Mouse (Mus musculus): ENCODE data around the gene Adcy9. TPM values are rescaled to one million over a fixed set of nuclear protein-coding genes. Genes with fewer than 3 reads are reported as not detected.

The Adcy9 gene
- polyA plus RNA-seq, 1 experiment from 2014 or later = 1.5 TPM

GRCm38 (mm10) chr16:4413301-4413700, 7.0 kb downstream of the Adcy9 start:
- H3K27ac ChIP-seq (ENCODE audit: low read length) = no peak overlapping the region
- H3K4me3 ChIP-seq (replicated peaks; ENCODE audit: low read length) = no peak overlapping the region
- H3K9ac ChIP-seq (ENCODE audit: low read length) = no peak overlapping the region
- H3K36me3 ChIP-seq (ENCODE audit: control insufficient read depth, insufficient read depth, low read length) = no peaks in the 10 kb centered on the region
- no peak for ATAC-seq (ENCODE audit: insufficient read depth, low FRiP score)
- H3K4me2 ChIP-seq (ENCODE audit: low read depth, low read length) = no peak overlapping the region
- 0 out of 2 replicates have a peak, but pooled peaks cover 6% of the 10 kb centered on the region for H3K4me1 ChIP-seq (ENCODE audit: control insufficient read depth, insufficient read depth, low read length)
- no peaks in the 10 kb centered on the region for H3K27me3 ChIP-seq (ENCODE audit: control insufficient read depth, insufficient read depth, low read length)
- 46% methylated on average over 14 of the region's 14 CpGs for WGBS
- H3K9me3 ChIP-seq (replicated peaks; ENCODE audit: control insufficient read depth, low read length) = no peaks in the 10 kb centered on the region

GRCm38 (mm10) chr16:4412298-4412697, 8.0 kb downstream of the Adcy9 start:
- no peaks in the 10 kb centered on the region for H3K27me3 ChIP-seq (ENCODE audit: control insufficient read depth, insufficient read depth, low read length)
- no peaks in the 10 kb centered on the region for H3K36me3 ChIP-seq (ENCODE audit: control insufficient read depth, insufficient read depth, low read length)
- 78% methylated on average over 4 of the region's 4 CpGs for WGBS
- H3K4me1 ChIP-seq (ENCODE audit: control insufficient read depth, insufficient read depth, low read length) = peaks cover 8% of the 10 kb centered on the region; the same call in 1 of the 2 replicates
- H3K9me3 ChIP-seq (replicated peaks; ENCODE audit: control insufficient read depth, low read length) = no peaks in the 10 kb centered on the region
- H3K4me3 ChIP-seq (replicated peaks; ENCODE audit: low read length) = no peak overlapping the region
- H3K9ac ChIP-seq (ENCODE audit: low read length) = no peak overlapping the region
- H3K27ac ChIP-seq (ENCODE audit: low read length) = no peak overlapping the region
- H3K4me2 ChIP-seq (ENCODE audit: low read depth, low read length) = no peak overlapping the region
- ATAC-seq (ENCODE audit: insufficient read depth, low FRiP score) = no peak

- no peaks in the 10 kb centered on the region for H3K36me3 ChIP-seq (ENCODE audit: control insufficient read depth, insufficient read depth, low read length)
- 69% methylated on average over 2 of the region's 2 CpGs for WGBS
- ATAC-seq (ENCODE audit: insufficient read depth, low FRiP score) = no peak
- H3K4me1 ChIP-seq (ENCODE audit: control insufficient read depth, insufficient read depth, low read length) = peaks cover 11% of the 10 kb centered on the region
- H3K9ac ChIP-seq (ENCODE audit: low read length) = no peak overlapping the region
- H3K4me2 ChIP-seq (ENCODE audit: low read depth, low read length) = no peak overlapping the region
- no peak overlapping the region for H3K27ac ChIP-seq (ENCODE audit: low read length)
- no peaks in the 10 kb centered on the region for H3K9me3 ChIP-seq (replicated peaks; ENCODE audit: control insufficient read depth, low read length)
- H3K27me3 ChIP-seq (ENCODE audit: control insufficient read depth, insufficient read depth, low read length) = no peaks in the 10 kb centered on the region
- no peak overlapping the region for H3K4me3 ChIP-seq (replicated peaks; ENCODE audit: low read length)
Observed at GRCm38 (mm10) chr16:4411296-4411695, 9.0 kb downstream of the Adcy9 start.

GRCm38 (mm10) chr16:4407536-4407935, 12.8 kb downstream of the Adcy9 start:
- Histone ChIP-seq H3K36me3 (ENCODE audit: control insufficient read depth, insufficient read depth, low read length) (no peaks in the 10 kb centered on the region), H3K4me1 (ENCODE audit: control insufficient read depth, insufficient read depth, low read length) (peaks cover 18% of the 10 kb centered on the region), H3K9me3 (replicated peaks; ENCODE audit: control insufficient read depth, low read length) (no peaks in the 10 kb centered on the region), H3K4me2 (ENCODE audit: low read depth, low read length) (no peak overlapping the region), H3K27ac (ENCODE audit: low read length) (no peak overlapping the region), H3K4me3 (replicated peaks; ENCODE audit: low read length) (no peak overlapping the region), H3K27me3 (ENCODE audit: control insufficient read depth, insufficient read depth, low read length) (no peaks in the 10 kb centered on the region), H3K9ac (ENCODE audit: low read length) (no peak overlapping the region)
- 59% methylated on average over 2 of the region's 2 CpGs for WGBS
- no peak for ATAC-seq (ENCODE audit: insufficient read depth, low FRiP score)

- Histone ChIP-seq H3K27ac (ENCODE audit: low read length) (no peak overlapping the region), H3K4me2 (ENCODE audit: low read depth, low read length) (no peak overlapping the region), H3K9ac (ENCODE audit: low read length) (no peak overlapping the region), H3K27me3 (ENCODE audit: control insufficient read depth, insufficient read depth, low read length) (no peaks in the 10 kb centered on the region), H3K9me3 (replicated peaks; ENCODE audit: control insufficient read depth, low read length) (no peaks in the 10 kb centered on the region), H3K4me1 (ENCODE audit: control insufficient read depth, insufficient read depth, low read length) (peaks cover 18% of the 10 kb centered on the region), H3K36me3 (ENCODE audit: control insufficient read depth, insufficient read depth, low read length) (no peaks in the 10 kb centered on the region), H3K4me3 (replicated peaks; ENCODE audit: low read length) (no peak overlapping the region)
- ATAC-seq (ENCODE audit: insufficient read depth, low FRiP score) = no peak
- 33% methylated on average over 4 of the region's 4 CpGs for WGBS
Observed at GRCm38 (mm10) chr16:4406706-4407105, 13.6 kb downstream of the Adcy9 start.

- Histone ChIP-seq H3K36me3 (ENCODE audit: control insufficient read depth, insufficient read depth, low read length) (no peaks in the 10 kb centered on the region), H3K9ac (ENCODE audit: low read length) (no peak overlapping the region), H3K9me3 (replicated peaks; ENCODE audit: control insufficient read depth, low read length) (no peaks in the 10 kb centered on the region), H3K27ac (ENCODE audit: low read length) (no peak overlapping the region), H3K4me1 (ENCODE audit: control insufficient read depth, insufficient read depth, low read length) (peaks cover 18% of the 10 kb centered on the region), H3K4me3 (replicated peaks; ENCODE audit: low read length) (no peak overlapping the region), H3K4me2 (ENCODE audit: low read depth, low read length) (no peak overlapping the region), H3K27me3 (ENCODE audit: control insufficient read depth, insufficient read depth, low read length) (no peaks in the 10 kb centered on the region)
- no peak for ATAC-seq (ENCODE audit: insufficient read depth, low FRiP score)
- 83% methylated on average over 6 of the region's 6 CpGs for WGBS
Observed at GRCm38 (mm10) chr16:4406047-4406586, 14.2 kb downstream of the Adcy9 start.

GRCm38 (mm10) chr16:4404933-4405761, 15.2 kb downstream of the Adcy9 start:
- H3K4me1 ChIP-seq (ENCODE audit: control insufficient read depth, insufficient read depth, low read length) = peaks cover 18% of the 10 kb centered on the region
- H3K4me3 ChIP-seq (replicated peaks; ENCODE audit: low read length) = no peak overlapping the region
- no peak overlapping the region for H3K9ac ChIP-seq (ENCODE audit: low read length)
- H3K36me3 ChIP-seq (ENCODE audit: control insufficient read depth, insufficient read depth, low read length) = no peaks in the 10 kb centered on the region
- H3K27me3 ChIP-seq (ENCODE audit: control insufficient read depth, insufficient read depth, low read length) = no peaks in the 10 kb centered on the region
- no peak overlapping the region for H3K4me2 ChIP-seq (ENCODE audit: low read depth, low read length)
- H3K27ac ChIP-seq (ENCODE audit: low read length) = peak overlapping the region; percentile 35; the same call in 1 of the 2 replicates
- H3K9me3 ChIP-seq (replicated peaks; ENCODE audit: control insufficient read depth, low read length) = no peaks in the 10 kb centered on the region
- WGBS = 49% methylated on average over 8 of the region's 8 CpGs
- no peak for ATAC-seq (ENCODE audit: insufficient read depth, low FRiP score)

GRCm38 (mm10) chr16:4401109-4401508, 19.2 kb downstream of the Adcy9 start:
- Histone ChIP-seq H3K9ac (ENCODE audit: low read length) (no peak overlapping the region), H3K36me3 (ENCODE audit: control insufficient read depth, insufficient read depth, low read length) (no peaks in the 10 kb centered on the region), H3K27ac (ENCODE audit: low read length) (no peak overlapping the region), H3K9me3 (replicated peaks; ENCODE audit: control insufficient read depth, low read length) (no peaks in the 10 kb centered on the region), H3K4me2 (ENCODE audit: low read depth, low read length) (no peak overlapping the region), H3K4me1 (ENCODE audit: control insufficient read depth, insufficient read depth, low read length) (peaks cover 10% of the 10 kb centered on the region), H3K4me3 (replicated peaks; ENCODE audit: low read length) (no peak overlapping the region), H3K27me3 (ENCODE audit: control insufficient read depth, insufficient read depth, low read length) (no peaks in the 10 kb centered on the region)
- ATAC-seq (ENCODE audit: insufficient read depth, low FRiP score) = no peak
- 64% methylated on average over 1 of the region's 1 CpGs for WGBS

GRCm38 (mm10) chr16:4399471-4400223, 20.7 kb downstream of the Adcy9 start:
- ATAC-seq (ENCODE audit: insufficient read depth, low FRiP score) = no peak
- WGBS = 52% methylated on average over 5 of the region's 5 CpGs

More at GRCm38 (mm10) chr16:4399471-4400223, 20.7 kb downstream of the Adcy9 start:
- Histone ChIP-seq H3K27ac (ENCODE audit: low read length) (no peak overlapping the region), H3K4me2 (ENCODE audit: low read depth, low read length) (no peak overlapping the region), H3K9me3 (replicated peaks; ENCODE audit: control insufficient read depth, low read length) (no peaks in the 10 kb centered on the region), H3K27me3 (ENCODE audit: control insufficient read depth, insufficient read depth, low read length) (no peaks in the 10 kb centered on the region), H3K9ac (ENCODE audit: low read length) (no peak overlapping the region), H3K36me3 (ENCODE audit: control insufficient read depth, insufficient read depth, low read length) (no peaks in the 10 kb centered on the region), H3K4me3 (replicated peaks; ENCODE audit: low read length) (no peak overlapping the region), H3K4me1 (ENCODE audit: control insufficient read depth, insufficient read depth, low read length) (peaks cover 3% of the 10 kb centered on the region; the same call in 1 of the 2 replicates)
